Mouse (Mus musculus): ENCODE measurements around the gene Elp5.

- TF ChIP-seq CTCF (IDR thresholded peaks at IDR 0.05; ENCODE audit: insufficient read depth, low read depth, low read length): no peak
- no peak for TF ChIP-seq POLR2A (IDR thresholded peaks at IDR 0.05; ENCODE audit: insufficient read depth, low read depth, low read length)
Observed at GRCm38 (mm10) chr11:70010548-70010947, 28.2 kb upstream of the Elp5 start.
